Mouse (Mus musculus) liver, embryonic 14 days (tissue): Measurements from ENCODE around the gene Kera. TPM values are rescaled to one million over a fixed set of nuclear protein-coding genes. Genes with fewer than 3 reads are reported as not detected.

Experiments used
- polyA plus RNA-seq: library from polyadenylated mRNA; depleted of rRNA; stranded (reverse); fragments of >200 nt; gene quantifications from 2 replicates; pipeline ENCODE4 v1.2.3, GENCODE M21; 2012; rRNA removed

The Kera gene
- 0.08 TPM in 1 of 2 replicates, not detected in the other for polyA plus RNA-seq

GRCm38 (mm10) chr10:97606579-97606978 lies at the start of gene Kera:
Gene Kera (plus strand): TSS chr10:97606879.

DNA sequence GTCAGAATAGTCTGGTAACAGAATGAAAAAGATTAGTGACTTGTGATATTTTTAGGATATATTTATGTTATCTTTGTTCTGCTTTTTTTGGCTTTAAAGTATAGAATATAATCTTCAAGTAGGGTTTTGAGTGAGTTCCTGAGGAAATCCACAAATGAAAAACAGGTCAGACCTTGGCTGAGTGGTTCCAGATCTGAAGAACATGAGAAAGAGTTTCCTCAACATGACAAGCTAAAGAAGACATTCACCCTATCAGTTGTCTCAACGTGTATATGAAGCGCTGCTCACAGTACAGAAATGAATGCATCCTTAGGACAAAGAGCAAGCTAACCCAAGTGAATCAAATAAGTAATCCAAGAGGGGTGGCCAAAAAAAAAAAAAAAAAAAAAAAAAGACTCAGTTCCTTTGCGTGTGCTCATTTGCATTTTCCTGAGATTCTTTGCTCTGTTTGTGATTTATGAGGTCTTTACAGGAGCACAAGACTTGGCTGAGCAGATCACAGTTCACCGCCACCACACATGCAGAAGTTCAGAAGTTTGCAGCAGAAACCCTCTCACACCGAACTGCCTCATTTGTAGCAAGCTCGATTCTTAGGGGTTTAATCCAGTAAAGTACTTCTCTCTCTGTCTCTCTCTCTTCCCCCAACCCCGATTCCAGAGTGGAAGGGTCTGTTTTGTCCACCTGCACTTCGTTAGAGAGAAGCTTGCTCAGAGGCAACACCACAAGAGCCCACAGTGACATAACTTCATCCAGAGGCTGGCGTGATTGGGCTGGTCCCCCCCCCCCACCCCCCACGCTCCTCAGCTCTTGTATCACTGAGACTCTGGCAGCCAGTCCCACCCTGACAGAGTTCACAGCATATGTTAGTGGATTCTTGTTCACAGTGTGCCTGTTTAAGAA lies 41.5 kb upstream of the Kera start, which contains the start of gene Lum:
Gene Lum, plus strand, starts transcription at position 172 of the 900 bp plus-strand sequence.

DNA sequence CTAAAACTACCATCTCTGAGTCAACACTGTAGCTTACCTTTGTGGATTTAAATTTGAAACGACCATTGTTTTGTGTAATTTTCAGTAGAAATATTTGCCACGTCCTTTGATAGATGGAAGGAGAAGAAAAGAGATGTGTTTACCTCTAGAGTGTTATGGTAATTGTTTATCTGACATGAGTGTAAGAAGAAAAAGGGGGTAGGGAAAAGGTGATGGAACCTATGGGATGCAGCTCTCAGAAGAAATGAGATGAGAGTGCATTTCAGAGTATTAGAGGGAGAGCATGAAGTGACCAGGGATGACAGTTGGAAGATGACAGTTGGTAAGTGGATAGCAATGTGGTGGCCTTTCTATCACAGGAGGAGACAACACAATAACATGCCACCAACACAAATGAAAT lies 37.1 kb downstream of the Kera start, which contains the start of gene Epyc:
Gene Epyc, plus strand, starts transcription at position 301 of the 400 bp plus-strand sequence.

Other genes starting within 250 kb of the Kera start
- gene Dcn, start 127.3 kb upstream of the Kera start, polyA plus RNA-seq, result 32.0 and 36.2 TPM in 2 replicates
- 17.9 and 21.0 TPM in 2 replicates for gene Lum, start 41.8 kb upstream of the Kera start, polyA plus RNA-seq
- gene Epyc, start 37.2 kb downstream of the Kera start, polyA plus RNA-seq, result not detected in 2 replicates
- gene Ccer1, start 86.2 kb downstream of the Kera start, polyA plus RNA-seq, result not detected in 2 replicates
- not detected in 2 replicates for gene C030005K15Rik, start 119.9 kb downstream of the Kera start, polyA plus RNA-seq